Mouse (Mus musculus): ENCODE results near the gene Tnfsf14. TPM values are rescaled to one million over a fixed set of nuclear protein-coding genes. Genes with fewer than 3 reads are reported as not detected.
A peak's percentile ranks its signal among the peaks of the same experiment; 100 is the strongest.

The Tnfsf14 gene
- not detected for total RNA-seq (2021)
- long read RNA-seq, experiment 1: 0 reads
- long read RNA-seq, experiment 2: 0 reads

GRCm38 (mm10) chr17:57194041-57194507 is at the start of gene Tnfsf14:
Tnfsf14 (minus strand) TSS chr17:57194177.
- DNase-seq: peak; percentile 21

- DNase-seq: no peak
These were observed 43.2 kb upstream of the Tnfsf14 start for GRCm38 (mm10) chr17:57237181-57237580.

- no peak for DNase-seq
These were observed 41.8 kb upstream of the Tnfsf14 start for GRCm38 (mm10) chr17:57235803-57236202.

GRCm38 (mm10) chr17:57234254-57234928 is 40.4 kb upstream of the Tnfsf14 start:
- no peak for DNase-seq

- no peak for DNase-seq
These were observed 39.1 kb upstream of the Tnfsf14 start for GRCm38 (mm10) chr17:57233038-57233437.

GRCm38 (mm10) chr17:57232200-57232599 is 38.2 kb upstream of the Tnfsf14 start:
- no peak for DNase-seq

- no peak for DNase-seq
These were observed 37.4 kb upstream of the Tnfsf14 start for GRCm38 (mm10) chr17:57231321-57231771.

- no peak for DNase-seq
These were observed 36.8 kb upstream of the Tnfsf14 start for GRCm38 (mm10) chr17:57230728-57231125.

GRCm38 (mm10) chr17:57229851-57230727 is 36.1 kb upstream of the Tnfsf14 start:
- no peak for DNase-seq

- no peak for DNase-seq
These were observed 34.9 kb upstream of the Tnfsf14 start for GRCm38 (mm10) chr17:57228873-57229272.

GRCm38 (mm10) chr17:57228014-57228413 is 34.0 kb upstream of the Tnfsf14 start, which contains the start of gene C3:
C3 (minus strand) TSS chr17:57228136.
- no peak for DNase-seq

- no peak for DNase-seq
These were observed 33.5 kb upstream of the Tnfsf14 start for GRCm38 (mm10) chr17:57227468-57227867.

- DNase-seq: no peak
These were observed 29.3 kb upstream of the Tnfsf14 start for GRCm38 (mm10) chr17:57223313-57223712.

GRCm38 (mm10) chr17:57221911-57222310 is 27.9 kb upstream of the Tnfsf14 start:
- DNase-seq: no peak

GRCm38 (mm10) chr17:57219884-57220207 is 25.9 kb upstream of the Tnfsf14 start:
- no peak for DNase-seq

GRCm38 (mm10) chr17:57219167-57219883 is 25.3 kb upstream of the Tnfsf14 start:
- peak; percentile 66 for DNase-seq

GRCm38 (mm10) chr17:57218335-57218900 is 24.4 kb upstream of the Tnfsf14 start:
- no peak for DNase-seq

- no peak for DNase-seq
These were observed 20.9 kb upstream of the Tnfsf14 start for GRCm38 (mm10) chr17:57214676-57215387.

GRCm38 (mm10) chr17:57211501-57211900 is 17.5 kb upstream of the Tnfsf14 start:
- no peak for DNase-seq

GRCm38 (mm10) chr17:57209330-57209729 is 15.4 kb upstream of the Tnfsf14 start:
- no peak for DNase-seq

GRCm38 (mm10) chr17:57207938-57208337 is 14.0 kb upstream of the Tnfsf14 start:
- DNase-seq: no peak
